ENCODE assay signal across 16 mouse cellular contexts in genomic region chr7:35583476-35584025, GRCm38 (mm10). TPM values are rescaled to one million over a fixed set of nuclear protein-coding genes. Genes with fewer than 3 reads are reported as not detected.
DNase-seq lines count a peak whose midpoint lies in the region; ATAC-seq lines count a peak whose summit lies in the region.
"Had no signal": no experiment of that assay in that cellular context is flagged by ENCODE, and none has a peak within 500 bp of the region (broad histone marks: within the 10 kb centered on the region; RNA-seq: fewer than 3 reads in every experiment).

No protein-coding gene starts in this region.

- peaks cover 9 to 17% of the 10 kb centered on the region in 2 experiments for H3K4me1 ChIP-seq in heart, embryonic 14.5 days (ENCODE audit: control insufficient read depth in 2 of 2, insufficient read depth in 2 of 2, low read length in 2 of 2)
- H3K4me1 ChIP-seq in neural tube, embryonic 15.5 days, result peaks cover 31% of the 10 kb centered on the region
- peaks cover 26% of the 10 kb centered on the region for H3K4me1 ChIP-seq in limb, embryonic 12.5 days (replicated peaks)

- no peak for ATAC-seq in heart, embryonic 14.5 days (ENCODE audit: insufficient number of reproducible peaks, insufficient read depth, low FRiP score, low read depth)
- ATAC-seq in neural tube, embryonic 15.5 days (ENCODE audit: low FRiP score), result no peak
- ATAC-seq in limb, embryonic 12.5 days (ENCODE audit: insufficient number of reproducible peaks, insufficient read depth, low FRiP score, low TSS enrichment, low read depth), result no peak
- ATAC-seq: forebrain, embryonic 15.5 days had no signal

- H3K36me3 ChIP-seq in heart, embryonic 14.5 days (ENCODE audit: control insufficient read depth, insufficient read depth, low read length), result no peaks in the 10 kb centered on the region
- H3K36me3 ChIP-seq in neural tube, embryonic 15.5 days, result no peaks in the 10 kb centered on the region
- H3K36me3 ChIP-seq in limb, embryonic 12.5 days, result no peaks in the 10 kb centered on the region
- H3K36me3 ChIP-seq: embryonic facial prominence, embryonic 13.5 days; forebrain, embryonic 15.5 days; hindbrain, embryonic 13.5 days; neural tube, embryonic 12.5 days; stomach, embryonic 15.5 days had no signal

- 0 out of 2 replicates have a peak overlapping the region, but pooled peaks have one; percentile 16 for H3K9ac ChIP-seq in heart, embryonic 14.5 days (ENCODE audit: low read length)
- H3K9ac ChIP-seq in neural tube, embryonic 15.5 days (replicated peaks), result no peak overlapping the region
- H3K9ac ChIP-seq in limb, embryonic 12.5 days (replicated peaks), result no peak overlapping the region
- H3K9ac ChIP-seq: stomach, embryonic 15.5 days had no signal

- no peak overlapping the region for H3K27ac ChIP-seq in heart, embryonic 14.5 days (replicated peaks in 1 of 2; ENCODE audit: control insufficient read depth in 1 of 2, insufficient read depth in 1 of 2, low read depth in 2 of 2, low read length in 2 of 2)
- H3K27ac ChIP-seq in neural tube, embryonic 15.5 days (replicated peaks), result no peak overlapping the region
- H3K27ac ChIP-seq in limb, embryonic 12.5 days, result no peak overlapping the region
- H3K27ac ChIP-seq: embryonic facial prominence, embryonic 13.5 days; forebrain, embryonic 15.5 days; hindbrain, embryonic 13.5 days; neural tube, embryonic 12.5 days; stomach, embryonic 15.5 days had no signal

- H3K9me3 ChIP-seq in heart, embryonic 14.5 days (ENCODE audit: control insufficient read depth, low read length), result no peaks in the 10 kb centered on the region
- no peaks in the 10 kb centered on the region for H3K9me3 ChIP-seq in neural tube, embryonic 15.5 days (replicated peaks)
- H3K9me3 ChIP-seq in limb, embryonic 12.5 days, result peaks cover 3% of the 10 kb centered on the region; the same call in 1 of the 2 replicates
- H3K9me3 ChIP-seq: embryonic facial prominence, embryonic 13.5 days; forebrain, embryonic 15.5 days; hindbrain, embryonic 13.5 days; neural tube, embryonic 12.5 days; stomach, embryonic 15.5 days had no signal

- peaks cover 26% of the 10 kb centered on the region for H3K27me3 ChIP-seq in heart, embryonic 14.5 days (ENCODE audit: control insufficient read depth, insufficient read depth, low read length)
- H3K27me3 ChIP-seq in neural tube, embryonic 15.5 days (replicated peaks), result peaks cover 43% of the 10 kb centered on the region
- H3K27me3 ChIP-seq in limb, embryonic 12.5 days, result peaks cover 31% of the 10 kb centered on the region

- no peak for DNase-seq in heart, postnatal 10 days
- DNase-seq in neural tube, embryonic 10.5 days (ENCODE audit: extremely low spot score, low spot score), result no peak
- no peak for DNase-seq in testis, postnatal 10 days (ENCODE audit: low spot score)
- no peak for DNase-seq in adipocyte (ENCODE audit: low spot score)
- DNase-seq: cerebellum, adult 9-10 months; kidney, postnatal 14 days; right cerebral cortex, postnatal 14 days had no signal

- intact Hi-C loops in heart, postnatal 10 days (cut with DNase I), result no loop called here

- H3K4me3 ChIP-seq in heart, embryonic 14.5 days (ENCODE audit: control insufficient read depth in 1 of 2, insufficient read depth in 1 of 2, low read depth in 1 of 2, low read length in 2 of 2), result no peak overlapping the region
- 0 out of 2 replicates have a peak overlapping the region, but pooled peaks have one; percentile 89 for H3K4me3 ChIP-seq in neural tube, embryonic 15.5 days (replicated peaks)
- H3K4me3 ChIP-seq in limb, embryonic 12.5 days (replicated peaks), result peak overlapping the region; percentile 87; the same call in 1 of the 2 replicates

- WGBS in heart, embryonic 14.5 days, result 7% methylated on average over 11 of the region's 11 CpGs
- WGBS in neural tube, embryonic 15.5 days, result 26% methylated on average over 11 of the region's 11 CpGs
- 11% methylated on average over 11 of the region's 11 CpGs for WGBS in limb, embryonic 12.5 days

- H3K4me2 ChIP-seq in heart, embryonic 14.5 days (ENCODE audit: low read length), result peak overlapping the region; percentile 100
- peak overlapping the region; percentile 100; the same call in 1 of the 2 replicates for H3K4me2 ChIP-seq in neural tube, embryonic 15.5 days
- H3K4me2 ChIP-seq in limb, embryonic 12.5 days, result no peak overlapping the region

RNA-seq across cellular contexts. Expression of gene Rgs9bp, which starts 1.8 kb away (rescaled TPM):
- 0.40 and 0.43 TPM in 2 replicates for polyA plus RNA-seq in heart, embryonic 14.5 days (2014; fragmentation: Nextera tagmentation; extraction: Ambion mirVana)
- under 1 TPM; 0.10 to 0.12 TPM for total RNA-seq in heart, postnatal 10 days (2021)
- 0.14 and 0.17 TPM in 2 replicates for polyA plus RNA-seq in neural tube, embryonic 15.5 days (2015; fragmentation: Nextera tagmentation; extraction: Ambion mirVana)
- 0.19 and 0.28 TPM in 2 replicates for polyA plus RNA-seq in limb, embryonic 12.5 days (2016; fragmentation: Nextera tagmentation; extraction: Ambion mirVana)

RNA-seq across cellular contexts. Expression of gene Ankrd27, which starts 2.5 kb away (rescaled TPM):
- 18.1 and 19.5 TPM in 2 replicates for polyA plus RNA-seq in heart, embryonic 14.5 days (2014; fragmentation: Nextera tagmentation; extraction: Ambion mirVana)
- total RNA-seq in heart, postnatal 10 days (2021), result 10 to 100 TPM; 15.6 to 16.4 TPM
- 16.8 and 21.3 TPM in 2 replicates for polyA plus RNA-seq in neural tube, embryonic 15.5 days (2015; fragmentation: Nextera tagmentation; extraction: Ambion mirVana)
- polyA plus RNA-seq in limb, embryonic 12.5 days (2016; fragmentation: Nextera tagmentation; extraction: Ambion mirVana), result 41.6 and 44.9 TPM in 2 replicates

RNA-seq across cellular contexts. Expression of gene Nudt19, which starts 27.4 kb away (rescaled TPM):
- polyA plus RNA-seq in heart, embryonic 14.5 days (2014; fragmentation: Nextera tagmentation; extraction: Ambion mirVana), result 117 and 130 TPM in 2 replicates
- 10 to 100 TPM; 74.6 to 83.4 TPM for total RNA-seq in heart, postnatal 10 days (2021)
- polyA plus RNA-seq in neural tube, embryonic 15.5 days (2015; fragmentation: Nextera tagmentation; extraction: Ambion mirVana), result 114 and 123 TPM in 2 replicates
- polyA plus RNA-seq in limb, embryonic 12.5 days (2016; fragmentation: Nextera tagmentation; extraction: Ambion mirVana), result 33.0 and 37.5 TPM in 2 replicates

RNA-seq across cellular contexts. Expression of gene Tdrd12, which starts 46.0 kb away (rescaled TPM):
- 1.1 and 1.5 TPM in 2 replicates for polyA plus RNA-seq in heart, embryonic 14.5 days (2014; fragmentation: Nextera tagmentation; extraction: Ambion mirVana)
- total RNA-seq in heart, postnatal 10 days (2021), result 1 to 10 TPM in 1 of 2 experiments, under 1 TPM in 1; 0.60 to 1.3 TPM
- 0.59 and 0.87 TPM in 2 replicates for polyA plus RNA-seq in neural tube, embryonic 15.5 days (2015; fragmentation: Nextera tagmentation; extraction: Ambion mirVana)
- polyA plus RNA-seq in limb, embryonic 12.5 days (2016; fragmentation: Nextera tagmentation; extraction: Ambion mirVana), result 0.59 and 0.68 TPM in 2 replicates
- total RNA-seq: gastrocnemius, postnatal 4 days had no signal

Comparison
In these comparisons a context has a peak if more than half of its experiments do, and no peak if none do; other contexts are left out.
1. H3K4me3 ChIP-seq: peak in neural tube, embryonic 15.5 days (single experiment) and limb, embryonic 12.5 days (single experiment); none in heart, embryonic 14.5 days (0 of 2).